Mouse (Mus musculus): Measurements from ENCODE around the gene Mgat4b.

- TF ChIP-seq GATA1 (IDR thresholded peaks at IDR 0.05; ENCODE audit: low read length) (no peak), TAL1 (IDR thresholded peaks at IDR 0.05; ENCODE audit: low read length) (no peak)
Measured at GRCm38 (mm10) chr11:50272819-50273218, 62.1 kb downstream of the Mgat4b start.
